Mouse (Mus musculus) megakaryocyte progenitor cell, adult 5-6 weeks (primary cell): Measurements from ENCODE around the gene Mettl15. TPM values are rescaled to one million over a fixed set of nuclear protein-coding genes. Genes with fewer than 3 reads are reported as not detected.
"Not testable (repeated sequence)": the region's sequence is repeated elsewhere in the genome, so short reads cannot be mapped to it uniquely, and the experiment has no call there.

Source experiments
- ATAC-seq: replicated peaks from 2 replicates; pipeline ENCODE4 v1.8.0; 2016; ENCODE audit warnings: mild to moderate bottlenecking, moderate TSS enrichment, inconsistent platforms; ENCODE audit not compliant: poor library complexity
- total RNA-seq, 2 experiments: library from RNA; stranded (forward) in 1 of 2; stranded (reverse) in 1 of 2; fragments of 157-497, 149-512 nt in 1 of 2; fragments of 200-1000 nt in 1 of 2; gene quantifications; 2 replicates each; pipeline versions ENCODE4 v1.2.3 to v1.2.4; 2015 to 2017

Gene Mettl15
- 12.5 and 15.3 TPM in 2 replicates for total RNA-seq (2015)
- total RNA-seq (2017) = 9.5 and 10.0 TPM in 2 replicates

DNA sequence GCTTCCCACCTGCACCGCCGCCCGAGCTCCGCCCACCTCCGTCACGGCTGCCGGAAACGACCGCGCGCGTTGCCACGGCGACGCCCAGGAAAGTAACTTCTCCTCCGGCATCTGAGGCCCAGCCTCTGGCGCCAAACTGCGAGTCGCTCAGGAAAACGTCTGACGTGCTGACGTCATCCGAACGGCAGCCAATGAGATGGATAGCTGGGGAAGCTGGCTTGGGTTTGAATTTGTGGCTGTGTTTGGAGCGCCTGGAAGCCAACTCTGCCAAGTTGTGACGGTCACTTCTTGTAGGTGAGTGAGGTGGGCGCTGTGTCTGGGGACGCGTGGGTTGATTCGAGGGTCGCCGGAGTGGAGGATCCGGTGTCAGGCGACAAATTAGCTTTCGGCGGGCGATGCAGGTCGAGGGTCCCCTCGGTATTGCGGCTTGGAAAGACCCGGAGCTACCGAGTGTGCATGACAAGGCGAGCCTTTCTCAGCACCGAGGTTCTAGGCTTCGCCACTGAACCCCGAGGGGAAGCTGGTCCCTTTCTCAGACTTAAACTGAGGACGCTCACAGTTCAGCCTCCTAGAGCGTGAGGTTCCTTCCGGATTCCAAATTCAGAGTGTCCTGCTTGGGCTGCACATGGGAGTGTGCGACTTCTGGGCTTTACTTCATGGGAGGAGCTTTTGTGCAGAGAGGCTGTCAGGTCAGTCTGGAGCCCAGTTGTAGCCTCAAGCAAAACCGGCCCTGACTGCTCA lies at the start of gene Mettl15, which contains the start of gene Kif18a:
TSS of gene Mettl15 (minus strand) at position 149 of the 741 bp plus-strand sequence.
TSS of gene Kif18a (plus strand) at position 139 of the 741 bp plus-strand sequence.
- ATAC-seq = peak; percentile 88

DNA sequence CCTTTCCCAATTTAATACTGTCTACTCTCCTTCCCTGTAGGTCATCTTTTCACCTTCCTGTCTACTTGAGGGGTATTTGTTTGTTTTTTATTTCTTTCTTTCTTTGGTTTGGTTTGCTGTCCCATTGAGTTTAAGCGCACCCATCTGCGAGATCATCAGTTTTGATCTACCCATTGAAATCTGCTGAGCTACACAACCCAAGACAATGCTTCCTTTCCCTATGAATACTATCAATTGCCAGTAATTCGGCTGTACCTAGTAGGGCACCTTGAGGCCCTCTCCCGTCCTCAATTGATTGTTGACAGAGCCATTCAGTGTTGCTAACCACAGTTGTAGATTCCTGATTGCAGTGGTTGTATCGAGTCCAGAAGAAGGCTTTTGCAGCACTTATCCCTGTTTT lies 30.8 kb upstream of the Mettl15 start:
- no peak for ATAC-seq

DNA sequence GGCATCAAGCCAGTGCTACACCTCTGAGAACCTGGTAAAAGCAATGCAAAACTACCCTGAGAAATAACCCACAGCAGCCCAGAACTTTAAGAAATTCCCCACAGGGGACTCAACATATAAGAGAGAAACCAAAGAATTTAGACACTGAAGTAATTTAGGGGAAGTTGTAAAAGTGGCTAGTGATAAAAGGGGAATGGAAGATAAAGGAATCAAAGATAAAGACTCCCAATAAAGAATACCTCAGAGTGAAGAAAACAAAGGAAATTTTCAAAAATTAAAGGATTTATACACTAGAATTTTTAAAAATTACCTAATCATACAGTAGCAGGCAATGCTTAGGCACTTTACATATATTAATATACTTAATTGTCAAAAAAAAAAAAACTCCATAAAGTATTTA lies 23.1 kb upstream of the Mettl15 start:
- no peak for ATAC-seq

GRCm38 (mm10) chr2:109302234-109302633 lies 21.7 kb upstream of the Mettl15 start:
- ATAC-seq = no peak

DNA sequence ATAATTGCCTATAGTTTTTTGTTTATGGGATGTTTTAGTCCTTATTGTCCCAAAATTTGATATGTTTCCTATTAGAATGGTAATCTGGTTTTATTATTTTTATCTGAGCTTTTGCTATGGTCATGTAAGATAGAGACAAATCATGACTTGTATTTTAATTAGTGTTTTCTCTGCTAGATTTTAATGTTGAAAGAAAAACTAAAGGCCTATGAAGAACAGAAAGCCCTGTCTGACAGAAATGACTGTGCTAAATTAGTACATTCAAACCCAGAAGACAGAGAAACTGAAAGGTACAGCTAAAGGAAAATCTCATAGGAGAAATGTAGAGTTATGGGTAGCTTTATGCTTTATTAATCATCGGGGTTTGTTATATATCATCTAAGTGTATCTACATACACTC lies 17.6 kb upstream of the Mettl15 start:
- no peak for ATAC-seq

- peak; percentile 80 for ATAC-seq
These were observed 15.7 kb upstream of the Mettl15 start for GRCm38 (mm10) chr2:109296264-109296663.

GRCm38 (mm10) chr2:109289327-109289726 lies 8.8 kb upstream of the Mettl15 start:
- ATAC-seq = peak; percentile 61

GRCm38 (mm10) chr2:109284121-109284520 lies 3.6 kb upstream of the Mettl15 start:
- no peak for ATAC-seq

DNA sequence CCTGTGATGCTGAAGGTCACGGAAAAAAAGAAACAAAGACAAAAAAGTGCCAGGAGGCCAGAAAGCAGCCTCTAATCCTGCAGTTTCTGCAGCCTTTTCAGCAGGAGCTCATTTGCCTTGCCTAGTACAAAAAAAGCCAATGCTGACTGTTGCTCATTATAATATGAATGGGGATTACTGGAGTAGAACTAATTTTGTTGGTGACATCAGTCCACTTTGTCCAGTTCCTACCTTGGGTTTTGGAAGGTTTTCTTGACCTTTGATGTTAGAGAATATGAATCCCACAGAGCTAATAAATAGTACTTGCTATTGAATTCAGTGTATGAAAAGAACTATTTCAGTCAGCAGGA lies 768 bp upstream of the Mettl15 start:
- no peak for ATAC-seq

DNA sequence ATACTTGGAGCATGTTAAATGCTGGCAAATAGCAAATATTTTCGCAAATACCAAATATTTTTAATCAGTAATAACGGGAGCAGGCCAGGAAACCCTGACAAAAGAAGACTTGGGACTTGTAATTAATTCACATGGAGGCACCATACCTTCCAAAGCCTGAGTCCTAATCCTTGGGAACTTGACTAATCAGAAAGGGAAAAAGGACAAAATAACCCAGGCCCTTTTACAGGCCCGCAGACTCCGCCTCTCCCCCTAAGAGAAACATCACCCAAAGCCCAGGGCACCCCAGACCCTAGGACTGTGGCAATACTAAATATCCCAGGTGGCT lies 312 bp downstream of the Mettl15 start:
- no peak for ATAC-seq

GRCm38 (mm10) chr2:109278036-109278435 lies 2.5 kb downstream of the Mettl15 start:
- peak; percentile 44 for ATAC-seq

- ATAC-seq = no peak
These were observed 3.0 kb downstream of the Mettl15 start for GRCm38 (mm10) chr2:109277593-109277992.

DNA sequence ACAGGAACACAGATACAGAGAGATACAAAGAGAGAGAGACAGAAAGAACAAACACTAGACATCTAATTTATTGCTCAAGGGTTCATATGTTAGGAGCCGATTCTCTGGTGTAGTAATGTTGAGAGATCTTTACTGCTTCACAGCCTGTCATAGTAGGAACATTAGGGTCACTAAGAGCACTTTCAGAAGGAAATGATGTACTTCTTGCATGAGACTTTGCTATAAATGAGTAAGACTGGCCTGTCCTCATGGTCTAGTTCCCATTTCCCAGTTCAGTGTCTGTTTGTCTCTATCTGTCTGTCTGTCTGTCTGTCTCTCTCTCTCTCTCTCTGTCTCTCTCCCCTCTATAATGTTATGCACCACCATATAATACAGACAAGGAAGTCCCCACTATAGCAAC lies 7.5 kb downstream of the Mettl15 start:
- no peak for ATAC-seq

DNA sequence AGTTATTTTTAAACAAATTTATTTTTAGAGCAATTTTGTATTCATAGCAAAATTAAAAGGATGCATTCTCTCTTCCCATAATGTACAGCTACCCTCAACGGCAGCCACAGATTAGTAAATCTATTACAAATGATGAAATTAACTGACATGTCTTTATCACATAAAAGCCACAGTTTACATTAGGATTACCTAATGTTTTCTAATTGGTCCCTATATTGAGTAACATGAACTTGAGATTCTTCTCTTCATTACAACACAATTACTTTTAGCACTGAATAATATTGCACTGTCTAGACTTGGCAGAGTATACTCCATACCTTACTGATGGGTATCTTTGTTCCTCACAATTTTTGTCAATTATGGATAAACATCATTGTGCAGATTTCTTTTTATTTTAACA lies 17.8 kb downstream of the Mettl15 start:
- peak; percentile 57 for ATAC-seq

GRCm38 (mm10) chr2:109241947-109242346 lies 38.6 kb downstream of the Mettl15 start:
- ATAC-seq = no peak

GRCm38 (mm10) chr2:109235741-109236140 lies 44.8 kb downstream of the Mettl15 start:
- no peak for ATAC-seq

DNA sequence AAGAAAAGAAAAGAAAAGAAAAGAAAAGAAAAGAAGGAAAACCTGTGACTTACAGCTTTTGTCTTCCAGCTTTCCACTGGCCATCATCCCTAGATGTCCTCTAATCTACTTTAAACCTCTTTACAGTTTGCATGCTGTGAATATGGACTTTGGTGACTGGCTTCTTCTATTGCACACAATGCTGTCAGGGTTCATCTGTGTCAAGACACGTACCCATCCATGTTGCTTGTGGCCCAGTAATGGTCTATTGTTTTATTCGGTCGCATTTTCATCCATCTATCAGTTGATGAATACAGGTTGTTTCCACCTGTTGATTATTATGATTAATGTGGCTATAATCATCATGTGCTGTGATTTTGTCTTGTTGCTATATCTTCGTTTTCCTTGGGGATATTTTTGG lies 46.7 kb downstream of the Mettl15 start:
- no peak for ATAC-seq

DNA sequence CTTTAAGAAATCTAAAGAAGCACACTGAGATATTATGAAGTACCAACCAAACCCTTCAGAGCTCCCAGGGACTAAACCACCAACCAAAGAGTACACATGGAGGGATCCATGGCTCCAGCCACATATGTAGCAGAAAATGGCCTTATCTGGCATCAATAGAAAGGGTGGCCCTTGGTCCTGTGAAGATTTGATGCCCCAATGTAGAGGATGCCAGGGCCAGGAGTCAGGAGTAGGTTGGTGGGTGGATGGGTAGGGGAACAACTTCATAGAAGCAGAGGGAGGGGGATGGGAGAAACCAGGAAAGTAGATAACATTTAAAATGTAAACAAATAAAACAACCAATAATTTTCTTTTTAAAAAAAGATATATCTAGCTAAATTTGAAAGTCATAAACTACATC lies 50.1 kb downstream of the Mettl15 start:
- ATAC-seq = no peak

DNA sequence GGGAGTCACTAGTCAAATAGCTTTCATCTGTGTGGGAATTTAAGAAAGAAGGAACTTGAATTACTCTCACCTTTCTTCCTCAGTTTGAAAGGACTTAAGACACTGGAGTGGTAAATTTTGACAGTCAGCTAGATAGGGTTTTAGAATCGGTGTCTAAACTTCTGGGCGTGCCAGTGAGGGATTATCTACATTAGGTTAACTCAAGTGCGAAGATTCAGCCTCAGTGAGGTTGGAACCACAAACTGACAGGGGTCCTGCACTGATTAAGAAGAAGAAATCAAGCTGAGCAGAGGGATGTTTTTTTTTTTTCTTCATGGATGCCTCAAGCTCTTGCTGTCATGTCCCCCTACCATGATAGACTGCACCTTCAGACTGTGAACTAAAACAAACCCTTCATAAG lies 53.4 kb downstream of the Mettl15 start:
- ATAC-seq = no peak

DNA sequence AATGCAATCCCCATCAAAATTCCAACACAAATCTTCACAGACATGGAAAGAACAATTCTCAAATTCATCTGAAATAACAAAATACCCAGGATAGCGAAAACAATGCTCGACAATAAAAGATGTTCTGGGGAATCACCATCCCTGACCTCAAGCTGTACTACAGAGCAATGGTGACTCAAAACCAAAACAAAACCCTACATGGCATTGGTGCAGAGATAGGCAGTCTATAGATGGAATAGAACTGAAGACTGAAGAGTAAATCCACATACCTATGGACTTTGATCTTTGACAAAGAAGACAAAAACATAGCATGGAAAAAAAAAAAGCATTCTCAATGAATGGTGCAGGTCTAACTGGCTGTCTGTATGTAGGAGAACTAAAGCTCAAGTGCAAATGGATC lies 59.1 kb downstream of the Mettl15 start:
- no peak for ATAC-seq

DNA sequence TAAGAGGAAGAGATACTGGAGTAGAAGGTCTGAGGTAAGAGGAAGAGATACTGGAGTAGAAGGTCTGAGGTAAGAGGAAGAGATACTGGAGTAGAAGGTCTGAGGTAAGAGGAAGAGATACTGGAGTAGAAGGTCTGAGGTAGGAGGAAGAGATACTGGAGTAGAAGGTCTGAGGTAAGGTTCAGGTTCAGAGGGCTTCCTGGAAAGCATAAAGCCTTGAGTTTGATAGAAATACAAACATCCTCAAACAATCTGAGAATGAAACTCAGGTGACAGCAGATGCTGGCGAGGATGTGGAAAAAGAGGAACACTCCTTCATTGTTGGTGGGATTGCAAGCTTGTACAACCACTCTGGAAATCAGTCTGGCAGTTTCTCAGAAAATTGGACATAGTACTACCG lies 63.9 kb downstream of the Mettl15 start:
- not testable (repeated sequence) for ATAC-seq

DNA sequence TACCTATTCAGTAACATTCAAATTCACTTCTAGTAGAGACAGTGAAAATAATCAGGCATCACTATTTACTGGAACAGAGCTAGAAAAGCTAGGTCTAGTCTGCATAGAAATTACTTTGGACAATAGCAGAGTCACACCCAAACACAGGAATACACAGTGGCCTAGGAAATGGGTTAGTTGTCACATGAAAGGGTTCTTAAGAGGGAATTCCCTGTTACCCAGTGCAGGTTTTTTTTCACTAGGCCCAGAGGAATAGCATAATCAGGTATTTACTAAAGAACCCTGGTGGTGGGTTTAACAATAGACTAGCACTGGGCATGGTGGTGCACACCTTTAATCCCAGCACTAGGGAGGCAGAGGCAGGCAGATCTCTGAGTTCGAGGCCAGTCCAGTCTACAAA lies 69.9 kb downstream of the Mettl15 start:
- not testable (repeated sequence) for ATAC-seq

DNA sequence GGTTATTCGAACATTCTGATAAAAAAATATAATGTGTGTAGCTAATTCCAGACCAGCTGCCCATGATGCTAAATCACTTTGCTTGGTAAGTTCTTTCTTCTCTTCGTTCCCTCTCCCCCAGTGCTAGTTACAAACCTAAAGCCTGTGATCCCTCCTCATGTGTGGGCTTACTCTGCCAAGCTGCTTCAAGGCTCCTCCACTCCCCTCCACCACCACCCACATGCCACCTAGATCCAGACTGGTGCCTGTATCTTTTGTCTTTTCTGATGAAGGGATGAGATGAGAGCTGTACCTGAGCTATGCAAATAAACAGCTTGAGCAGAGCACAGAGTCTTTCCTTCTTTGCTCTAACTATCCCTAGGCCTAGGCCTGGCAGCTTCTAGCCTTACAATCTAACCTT lies 72.5 kb downstream of the Mettl15 start:
- no peak for ATAC-seq
